Mouse (Mus musculus): ENCODE measurements around the gene Myef2. TPM values are rescaled to one million over a fixed set of nuclear protein-coding genes. Genes with fewer than 3 reads are reported as not detected.
"Not testable (repeated sequence)": the region's sequence is repeated elsewhere in the genome, so short reads cannot be mapped to it uniquely, and the experiment has no call there.

Gene Myef2
- total RNA-seq (2015; ENCODE audit: low replicate concordance) (7.5 and 15.4 TPM in 2 replicates), total RNA-seq (2017; ENCODE audit: low replicate concordance) (32.5 and 38.1 TPM in 2 replicates)

GRCm38 (mm10) chr2:125123477-125123852, at the start of gene Myef2:
Gene Myef2 (minus strand): TSS chr2:125123661.
- ATAC-seq (replicated peaks; ENCODE audit: low FRiP score, poor library complexity, severe bottlenecking) = peak; percentile 95

- no peak for ATAC-seq (replicated peaks; ENCODE audit: low FRiP score, poor library complexity, severe bottlenecking)
Observed at GRCm38 (mm10) chr2:125162012-125162470, 38.6 kb upstream of the Myef2 start.

- ATAC-seq (replicated peaks; ENCODE audit: low FRiP score, poor library complexity, severe bottlenecking) = no peak
Observed at GRCm38 (mm10) chr2:125155504-125155903, 32.0 kb upstream of the Myef2 start.

GRCm38 (mm10) chr2:125154294-125154693, 30.8 kb upstream of the Myef2 start:
- no peak for ATAC-seq (replicated peaks; ENCODE audit: low FRiP score, poor library complexity, severe bottlenecking)

GRCm38 (mm10) chr2:125152388-125152787, 28.9 kb upstream of the Myef2 start, which contains the start of gene Slc12a1:
Gene Slc12a1 (plus strand): TSS chr2:125152505.
- no peak for ATAC-seq (replicated peaks; ENCODE audit: low FRiP score, poor library complexity, severe bottlenecking)

GRCm38 (mm10) chr2:125142336-125142735, 18.9 kb upstream of the Myef2 start:
- ATAC-seq (replicated peaks; ENCODE audit: low FRiP score, poor library complexity, severe bottlenecking) = no peak

GRCm38 (mm10) chr2:125136846-125137245, 13.4 kb upstream of the Myef2 start:
- ATAC-seq (replicated peaks; ENCODE audit: low FRiP score, poor library complexity, severe bottlenecking) = no peak

GRCm38 (mm10) chr2:125135903-125136811, 12.7 kb upstream of the Myef2 start, which contains the start of gene Ctxn2:
Gene Ctxn2 (plus strand): TSS chr2:125136692.
- no peak for ATAC-seq (replicated peaks; ENCODE audit: low FRiP score, poor library complexity, severe bottlenecking)

GRCm38 (mm10) chr2:125134113-125134512, 10.7 kb upstream of the Myef2 start:
- ATAC-seq (replicated peaks; ENCODE audit: low FRiP score, poor library complexity, severe bottlenecking) = no peak

GRCm38 (mm10) chr2:125126792-125127191, 3.3 kb upstream of the Myef2 start:
- no peak for ATAC-seq (replicated peaks; ENCODE audit: low FRiP score, poor library complexity, severe bottlenecking)

GRCm38 (mm10) chr2:125125824-125126223, 2.4 kb upstream of the Myef2 start:
- ATAC-seq (replicated peaks; ENCODE audit: low FRiP score, poor library complexity, severe bottlenecking) = no peak

GRCm38 (mm10) chr2:125122624-125123476, 611 bp downstream of the Myef2 start:
- ATAC-seq (replicated peaks; ENCODE audit: low FRiP score, poor library complexity, severe bottlenecking) = peak; percentile 54

GRCm38 (mm10) chr2:125122288-125122623, 1.2 kb downstream of the Myef2 start:
- ATAC-seq (replicated peaks; ENCODE audit: low FRiP score, poor library complexity, severe bottlenecking) = no peak

- ATAC-seq (replicated peaks; ENCODE audit: low FRiP score, poor library complexity, severe bottlenecking) = no peak
Observed at GRCm38 (mm10) chr2:125119381-125120110, 3.9 kb downstream of the Myef2 start.

GRCm38 (mm10) chr2:125106536-125106935, 16.9 kb downstream of the Myef2 start:
- not testable (repeated sequence) for ATAC-seq (replicated peaks; ENCODE audit: low FRiP score, poor library complexity, severe bottlenecking)

GRCm38 (mm10) chr2:125104491-125104890, 19.0 kb downstream of the Myef2 start:
- ATAC-seq (replicated peaks; ENCODE audit: low FRiP score, poor library complexity, severe bottlenecking) = not testable (repeated sequence)

GRCm38 (mm10) chr2:125092123-125092522, 31.3 kb downstream of the Myef2 start:
- not testable (repeated sequence) for ATAC-seq (replicated peaks; ENCODE audit: low FRiP score, poor library complexity, severe bottlenecking)

- ATAC-seq (replicated peaks; ENCODE audit: low FRiP score, poor library complexity, severe bottlenecking) = no peak
Observed at GRCm38 (mm10) chr2:125088757-125089156, 34.7 kb downstream of the Myef2 start.

GRCm38 (mm10) chr2:125083879-125084278, 39.6 kb downstream of the Myef2 start:
- ATAC-seq (replicated peaks; ENCODE audit: low FRiP score, poor library complexity, severe bottlenecking) = no peak

All from erythroblast, adult 5-6 weeks (primary cell).